Mouse (Mus musculus) MEL (cell line): ENCODE data around the gene Cdca3. TPM values are rescaled to one million over a fixed set of nuclear protein-coding genes. Genes with fewer than 3 reads are reported as not detected.

Experiments
- DNase-seq: peaks from one replicate; pipeline ENCODE4 v3.0.0; 2011; ENCODE audit warnings: low read depth, low spot score
- H3K27ac ChIP-seq: 2 replicates; pipeline ENCODE4 v1.5.1; 2012; ENCODE audit warnings: low read depth, mild to moderate bottlenecking, control low read depth, low read length, moderate library complexity; ENCODE audit not compliant: control insufficient read depth
- H3K27me3 ChIP-seq, 2 experiments: fragments of 150-350 bp in 1 of 2; sonication (generic) in 1 of 2; 2 replicates each; pipeline ENCODE4 v1.6.1; 2012; ENCODE audit warnings: low read length in 2 of 2, mild to moderate bottlenecking in 2 of 2, improper control_type of control experiment in 1 of 2, moderate library complexity in 1 of 2; ENCODE audit not compliant: insufficient read depth in 2 of 2, control insufficient read depth in 1 of 2
- H3K36me3 ChIP-seq, 2 experiments: 2 replicates each; pipeline ENCODE4 v1.6.1; 2012 to 2014; ENCODE audit warnings: low read length in 2 of 2, improper control_type of control experiment in 1 of 2, inconsistent platforms in 1 of 2, mild to moderate bottlenecking in 1 of 2; ENCODE audit not compliant: insufficient read depth in 2 of 2, control insufficient read depth in 1 of 2
- H3K4me1 ChIP-seq, 2 experiments: fragments of 150-350 bp in 1 of 2; sonication (generic) in 1 of 2; 2 replicates each; pipeline ENCODE4 v1.6.1; 2012; ENCODE audit warnings: low read length in 2 of 2, improper control_type of control experiment in 1 of 2, mild to moderate bottlenecking in 1 of 2; ENCODE audit not compliant: insufficient read depth in 2 of 2, control insufficient read depth in 1 of 2
- H3K4me3 ChIP-seq, 2 experiments: fragments of 150-350 bp in 1 of 2; sonication (generic) in 1 of 2; 2 replicates each; pipeline ENCODE4 v1.5.1; 2012; ENCODE audit warnings: low read depth in 2 of 2, low read length in 2 of 2, mild to moderate bottlenecking in 2 of 2, moderate library complexity in 2 of 2, control low read depth in 1 of 2, improper control_type of control experiment in 1 of 2; ENCODE audit not compliant: control insufficient read depth in 1 of 2, insufficient read depth in 1 of 2
- H3K79me2 ChIP-seq: 2 replicates; pipeline ENCODE4 v1.6.1; 2012; ENCODE audit warnings: mild to moderate bottlenecking, low read length, moderate library complexity; ENCODE audit not compliant: control insufficient read depth, poor library complexity, insufficient read depth
- H3K9ac ChIP-seq: 2 replicates; pipeline ENCODE4 v1.6.1; 2012; ENCODE audit warnings: low read depth, mild to moderate bottlenecking, control low read depth, low read length, moderate library complexity; ENCODE audit not compliant: control insufficient read depth, poor library complexity, severe bottlenecking
- H3K9me3 ChIP-seq: fragments of 150-350 bp; sonication (generic); replicated peaks from 2 replicates; pipeline ENCODE4 v1.6.1; 2012; ENCODE audit warnings: mild to moderate bottlenecking, low read length, improper control_type of control experiment, moderate library complexity; ENCODE audit not compliant: insufficient read depth
- CHD1 ChIP-seq: IDR thresholded peaks from 2 replicates; pipeline ENCODE4 v1.6.1; 2012; ENCODE audit warnings: low read depth, mild to moderate bottlenecking, inconsistent platforms, low read length, improper control_type of control experiment
- CHD2 ChIP-seq: IDR thresholded peaks from 2 replicates; pipeline ENCODE4 v1.6.1; 2011; ENCODE audit warnings: low read length, improper control_type of control experiment
- CTCF ChIP-seq, 3 experiments: IDR thresholded peaks in 2 of 3; conservative IDR thresholded peaks in 1 of 3; 2 replicates each; pipeline ENCODE4 v1.5.1; 2011 to 2012; ENCODE audit warnings: low read length in 3 of 3, low read depth in 2 of 3, mild to moderate bottlenecking in 2 of 3, improper control_type of control experiment in 1 of 3, inconsistent platforms in 1 of 3, mixed read lengths in 1 of 3, moderate library complexity in 1 of 3; ENCODE audit not compliant: control insufficient read depth in 1 of 3, insufficient read depth in 1 of 3, poor library complexity in 1 of 3, severe bottlenecking in 1 of 3
- EP300 ChIP-seq, 2 experiments: IDR thresholded peaks; 2 replicates each; pipeline ENCODE4 v1.6.1; 2011; ENCODE audit warnings: improper control_type of control experiment in 2 of 2, low read length in 2 of 2, low read depth in 1 of 2, mild to moderate bottlenecking in 1 of 2
- ETS1 ChIP-seq: IDR thresholded peaks from 2 replicates; pipeline ENCODE4 v1.6.1; 2012; ENCODE audit warnings: low read depth, mild to moderate bottlenecking, inconsistent platforms, low read length, improper control_type of control experiment, moderate library complexity
- GATA1 ChIP-seq: IDR thresholded peaks from 2 replicates; pipeline ENCODE4 v1.6.1; 2011; ENCODE audit warnings: low read depth, low read length, improper control_type of control experiment
- HCFC1 ChIP-seq: IDR thresholded peaks from 2 replicates; pipeline ENCODE4 v1.6.1; 2012; ENCODE audit warnings: low read depth, mild to moderate bottlenecking, inconsistent platforms, low read length, improper control_type of control experiment, moderate library complexity
- JUND ChIP-seq: IDR thresholded peaks from 2 replicates; pipeline ENCODE4 v1.6.1; 2011; ENCODE audit warnings: low read depth, mild to moderate bottlenecking, improper control_type of control experiment, low read length
- MAFK ChIP-seq: IDR thresholded peaks from 2 replicates; pipeline ENCODE4 v1.6.1; 2011; ENCODE audit warnings: low read depth, mild to moderate bottlenecking, low read length, improper control_type of control experiment, borderline replicate concordance
- MXI1 ChIP-seq: IDR thresholded peaks from 2 replicates; pipeline ENCODE4 v1.6.1; 2011; ENCODE audit warnings: mild to moderate bottlenecking, low read depth, low read length, improper control_type of control experiment
- MYB ChIP-seq: IDR thresholded peaks from 2 replicates; pipeline ENCODE4 v1.6.1; 2011; ENCODE audit warnings: mild to moderate bottlenecking, low read depth, low read length, improper control_type of control experiment
- NELFE ChIP-seq: IDR thresholded peaks from 2 replicates; pipeline ENCODE4 v1.6.1; 2011; ENCODE audit warnings: low read depth, low read length, improper control_type of control experiment
- POLR2AphosphoS2 ChIP-seq: IDR thresholded peaks from 2 replicates; pipeline ENCODE4 v1.6.1; 2011; ENCODE audit warnings: low read length, improper control_type of control experiment
- RAD21 ChIP-seq: IDR thresholded peaks from 2 replicates; pipeline ENCODE4 v1.6.1; 2011; ENCODE audit warnings: mild to moderate bottlenecking, low read depth, low read length, improper control_type of control experiment
- SIN3A ChIP-seq: IDR thresholded peaks from 2 replicates; pipeline ENCODE4 v1.6.1; 2012; ENCODE audit warnings: low read length, improper control_type of control experiment, inconsistent platforms
- TCF12 ChIP-seq: IDR thresholded peaks from 2 replicates; pipeline ENCODE4 v1.6.1; 2014; ENCODE audit warnings: low read depth, mild to moderate bottlenecking, inconsistent platforms, low read length, improper control_type of control experiment, moderate library complexity
- ZKSCAN1 ChIP-seq: IDR thresholded peaks from 2 replicates; pipeline ENCODE4 v1.6.1; 2012; ENCODE audit warnings: low read depth, mild to moderate bottlenecking, inconsistent platforms, low read length, improper control_type of control experiment, moderate library complexity
- ZNF384 ChIP-seq: IDR thresholded peaks from 2 replicates; pipeline ENCODE4 v1.6.1; 2012; ENCODE audit warnings: low read depth, mild to moderate bottlenecking, inconsistent platforms, low read length, improper control_type of control experiment
- polyA plus RNA-seq, 2 experiments: library from polyadenylated mRNA; stranded (reverse) in 1 of 2; unstranded in 1 of 2; fragments of >175 nt in 1 of 2; fragments of >200 nt in 1 of 2; gene quantifications; 2 replicates each; pipeline versions ENCODE4 v1.2.1 to v1.2.4; 2012; ENCODE audit warnings: low replicate concordance in 2 of 2, low read depth in 1 of 2; ENCODE audit not compliant: insufficient read length in 2 of 2, insufficient read depth in 1 of 2, missing spikeins in 1 of 2
- total RNA-seq: library from RNA; depleted of rRNA; stranded (reverse); fragments of 300-350 nt; gene quantifications from 2 replicates; pipeline ENCODE4 v1.2.3, GENCODE M21; 2012

Cdca3 gene
- total and polyA plus RNA-seq, 3 experiments = 54.5 to 185 TPM; not detected in 1

DNA sequence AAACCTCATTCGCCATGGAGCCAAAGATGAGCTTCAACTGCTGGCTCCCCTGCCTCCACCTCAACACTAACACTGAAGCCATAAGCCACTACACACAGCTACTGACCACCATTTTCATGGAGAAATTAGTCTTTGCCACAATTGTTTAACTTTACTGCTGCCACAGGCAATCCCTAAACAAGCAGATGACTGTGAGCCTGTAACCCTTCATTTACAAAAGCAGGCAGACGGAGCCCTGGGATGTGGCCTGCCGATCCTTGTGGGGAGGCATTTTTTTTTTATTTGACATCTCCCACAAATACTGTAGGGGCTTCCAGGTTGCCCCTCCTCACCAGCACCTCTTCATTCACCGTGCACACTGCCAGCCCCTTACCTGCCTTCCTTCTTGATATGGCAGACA lies 12.7 kb upstream of the Cdca3 start:
- H3K9me3 ChIP-seq = no peaks in the 10 kb centered on the region
- H3K79me2 ChIP-seq = peaks cover 16% of the 10 kb centered on the region
- no peaks in the 10 kb centered on the region for H3K27me3 ChIP-seq
- H3K4me3 ChIP-seq = no peak overlapping the region
- peaks cover 0 to 13% of the 10 kb centered on the region in 2 experiments; a peak in 3 of 4 replicates for H3K4me1 ChIP-seq
- H3K36me3 ChIP-seq = peaks cover 6 to 10% of the 10 kb centered on the region in 2 experiments
- no peak overlapping the region for H3K27ac ChIP-seq
- H3K9ac ChIP-seq = no peak overlapping the region
- DNase-seq = no peak
- TF ChIP-seq MYB (no peak), EP300 (IDR thresholded peaks at IDR 0.05; ENCODE audit: low read depth in 1 of 2, low read length in 2 of 2) (no peak), CHD1 (no peak)

DNA sequence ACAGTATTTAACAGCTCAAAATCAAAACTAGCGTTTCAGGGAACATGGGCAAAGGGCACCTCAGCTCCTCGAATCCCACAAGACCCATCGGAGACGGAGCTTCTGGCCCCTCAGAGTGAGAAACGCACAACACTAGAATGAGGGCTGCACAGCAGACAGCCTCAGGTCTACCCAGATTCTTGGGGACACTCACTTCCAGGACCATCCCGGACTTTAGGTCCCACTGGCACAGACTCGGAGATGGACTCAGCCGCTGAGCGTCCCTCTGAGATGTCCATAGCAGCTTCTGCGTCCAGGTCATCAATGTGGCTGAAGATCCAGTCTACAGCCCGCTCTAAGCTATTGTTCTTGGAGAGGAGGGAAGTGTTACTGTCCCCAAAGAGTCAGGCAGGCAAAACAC lies 12.2 kb upstream of the Cdca3 start:
- no peak overlapping the region for H3K9ac ChIP-seq
- no peak for DNase-seq
- no peak overlapping the region for H3K4me3 ChIP-seq
- TF ChIP-seq GATA1 (no peak), CHD2 (no peak), SIN3A (no peak), ZNF384 (no peak), ETS1 (no peak), JUND (no peak), NELFE (no peak), MXI1 (no peak), CHD1 (no peak), CTCF (IDR thresholded peaks at IDR 0.05 in 2 of 3, conservative IDR thresholded peaks at IDR 0.05 in 1 of 3; ENCODE audit: control insufficient read depth in 1 of 3, insufficient read depth in 1 of 3, low read depth in 2 of 3, low read length in 3 of 3, poor library complexity in 1 of 3, severe bottlenecking in 1 of 3) (no peak), MAFK (no peak), RAD21 (no peak), MYB (no peak), TCF12 (no peak), POLR2AphosphoS2 (no peak), ZKSCAN1 (no peak), HCFC1 (no peak), EP300 (IDR thresholded peaks at IDR 0.05; ENCODE audit: low read depth in 1 of 2, low read length in 2 of 2) (no peak)
- no peak overlapping the region for H3K27ac ChIP-seq
- H3K4me1 ChIP-seq = peaks cover 0 to 13% of the 10 kb centered on the region in 2 experiments; a peak in 3 of 4 replicates
- H3K79me2 ChIP-seq = peaks cover 16% of the 10 kb centered on the region
- no peaks in the 10 kb centered on the region for H3K27me3 ChIP-seq
- H3K9me3 ChIP-seq = no peaks in the 10 kb centered on the region
- H3K36me3 ChIP-seq = peaks cover 6 to 11% of the 10 kb centered on the region in 2 experiments
